Mouse (Mus musculus) liver, embryonic 14.5 days (tissue): ENCODE measurements around the gene Rora.

Experiments used
- CTCF ChIP-seq: IDR thresholded peaks from 2 replicates; pipeline ENCODE4 v1.5.1; 2016; ENCODE audit warnings: antibody characterized with exemption, low read depth, control low read depth
- EP300 ChIP-seq: IDR thresholded peaks from 2 replicates; pipeline ENCODE4 v1.6.1; 2016; ENCODE audit warnings: antibody characterized with exemption, low read depth

DNA sequence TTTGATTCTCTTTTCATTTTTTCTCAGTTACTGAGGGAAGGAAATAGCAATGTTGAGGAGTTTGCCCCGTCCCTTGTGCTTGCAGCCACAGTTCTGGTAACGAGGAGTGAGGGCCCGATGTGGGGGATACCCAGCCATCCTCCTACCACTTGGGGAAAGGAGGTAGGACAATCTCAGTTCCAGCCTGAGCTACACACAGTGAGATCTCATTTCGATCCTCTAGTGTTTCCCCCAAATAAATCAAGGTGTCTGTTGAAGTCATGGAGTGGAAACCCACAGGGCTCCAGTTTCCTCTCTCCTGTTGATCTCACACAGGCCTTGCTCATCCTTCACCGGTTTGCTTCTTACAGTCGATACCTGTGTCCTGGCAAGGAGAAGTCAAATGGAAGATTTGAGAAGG, 458.0 kb downstream of the Rora start:
- TF ChIP-seq CTCF (no peak), EP300 (no peak)
